Comparison of ENCODE assay signal across 20 mouse cellular contexts in genomic region chr15:86477032-86477431, GRCm38 (mm10).
DNase-seq lines count a peak whose midpoint lies in the region; ATAC-seq and TF ChIP-seq lines count a peak whose summit lies in the region.
"Had no signal": no experiment of that assay in that cellular context is flagged by ENCODE, and none has a peak within 500 bp of the region (broad histone marks: within the 10 kb centered on the region; RNA-seq: fewer than 3 reads in every experiment).

No protein-coding gene starts in this region.

- H3K4me1 ChIP-seq in intestine, embryonic 14.5 days (replicated peaks; ENCODE audit: control insufficient read depth, insufficient read depth, low read length), result peaks cover 14% of the 10 kb centered on the region
- H3K4me1 ChIP-seq in intestine, embryonic 15.5 days (replicated peaks), result peaks cover 14% of the 10 kb centered on the region; the same call in 1 of the 2 replicates

- TF ChIP-seq CTCF in brain, embryonic 14.5 days (IDR thresholded peaks at IDR 0.05; ENCODE audit: borderline replicate concordance, extremely low read depth, insufficient read depth, insufficient read length), result no peak

- WGBS in intestine, embryonic 14.5 days, result 26% methylated on average over 6 of the region's 6 CpGs
- WGBS in intestine, embryonic 15.5 days, result 38% methylated on average over 6 of the region's 6 CpGs

- no peaks in the 10 kb centered on the region for H3K9me3 ChIP-seq in intestine, embryonic 14.5 days (ENCODE audit: control insufficient read depth, low read length)
- H3K9me3 ChIP-seq in intestine, embryonic 15.5 days, result no peaks in the 10 kb centered on the region
- H3K9me3 ChIP-seq: forebrain, embryonic 12.5 days; midbrain, embryonic 15.5 days had no signal

- no peak for ATAC-seq in intestine, embryonic 14.5 days (replicated peaks; ENCODE audit: low FRiP score, low TSS enrichment, low read depth)
- no peak for ATAC-seq in intestine, embryonic 15.5 days
- ATAC-seq: CD4-positive, CD25-positive, alpha-beta regulatory T cell, adult 4 months; hindbrain, embryonic 16.5 days; midbrain, embryonic 15.5 days had no signal

- H3K9ac ChIP-seq in intestine, embryonic 14.5 days (ENCODE audit: low read length), result no peak overlapping the region
- H3K9ac ChIP-seq in intestine, embryonic 15.5 days, result no peak overlapping the region
- H3K9ac ChIP-seq: forebrain, embryonic 12.5 days; midbrain, embryonic 15.5 days had no signal

- no peak overlapping the region for H3K4me3 ChIP-seq in intestine, embryonic 14.5 days (ENCODE audit: low read depth, low read length)
- H3K4me3 ChIP-seq in intestine, embryonic 15.5 days (replicated peaks), result no peak overlapping the region
- H3K4me3 ChIP-seq: forebrain, embryonic 12.5 days; gastrocnemius, adult 2 months; midbrain, embryonic 15.5 days had no signal

- H3K4me2 ChIP-seq in intestine, embryonic 14.5 days (ENCODE audit: low read length), result no peak overlapping the region
- H3K4me2 ChIP-seq in intestine, embryonic 15.5 days (replicated peaks), result no peak overlapping the region
- H3K4me2 ChIP-seq: forebrain, embryonic 12.5 days; heart, embryonic 11.5 days; midbrain, embryonic 15.5 days had no signal

- no peak for TF ChIP-seq POLR2A in brain, embryonic 14.5 days (IDR thresholded peaks at IDR 0.05; ENCODE audit: borderline replicate concordance, extremely low read depth, insufficient read depth, insufficient read length, poor library complexity, severe bottlenecking)

- no peaks in the 10 kb centered on the region for H3K27me3 ChIP-seq in intestine, embryonic 14.5 days (replicated peaks; ENCODE audit: control insufficient read depth, insufficient read depth, low read length)
- H3K27me3 ChIP-seq in intestine, embryonic 15.5 days (replicated peaks), result no peaks in the 10 kb centered on the region
- H3K27me3 ChIP-seq: forebrain, embryonic 12.5 days; midbrain, embryonic 15.5 days; Patski had no signal

- peak; percentile 19 for DNase-seq in embryo, embryonic 11 days
- DNase-seq in embryo, embryonic 10 days (ENCODE audit: low spot score), result no peak
- no peak for DNase-seq in intestine, embryonic 14.5 days (ENCODE audit: low spot score)
- peak; percentile 18 for DNase-seq in brain, embryonic 14.5 days (ENCODE audit: low read depth)
- DNase-seq in mesoderm, embryonic 11.5 days (ENCODE audit: low read depth, low spot score), result peak; percentile 31
- DNase-seq in layer of hippocampus, postnatal 10 days (ENCODE audit: low spot score in 2 of 2), result no peak
- DNase-seq: adrenal gland, adult 8-10 months; cerebellum, adult 9-11 months; gastrocnemius, adult 2 months; heart, postnatal 14 days; lung, adult 18-20 months; lung, postnatal 14 days had no signal

- no peaks in the 10 kb centered on the region for H3K36me3 ChIP-seq in intestine, embryonic 14.5 days (ENCODE audit: control insufficient read depth, insufficient read depth, low read length)
- no peaks in the 10 kb centered on the region for H3K36me3 ChIP-seq in intestine, embryonic 15.5 days
- H3K36me3 ChIP-seq: forebrain, embryonic 12.5 days; midbrain, embryonic 15.5 days had no signal

- H3K27ac ChIP-seq in intestine, embryonic 14.5 days (ENCODE audit: low read depth), result 0 out of 2 replicates have a peak overlapping the region, but pooled peaks have one; percentile 27
- H3K27ac ChIP-seq in intestine, embryonic 15.5 days, result no peak overlapping the region
- H3K27ac ChIP-seq: forebrain, embryonic 12.5 days; gastrocnemius, adult 2 months; midbrain, embryonic 15.5 days; stomach, postnatal 0 days had no signal

Comparison
In these comparisons a context has a peak if more than half of its experiments do, and no peak if none do; other contexts are left out.
1. DNase-seq: peak in embryo, embryonic 11 days (single experiment), brain, embryonic 14.5 days (single experiment) and mesoderm, embryonic 11.5 days (single experiment); none in embryo, embryonic 10 days (single experiment), intestine, embryonic 14.5 days (single experiment) and layer of hippocampus, postnatal 10 days (0 of 2).